Mouse (Mus musculus) cerebellum, adult 2 months (tissue): ENCODE measurements around the gene Ucp2. TPM values are rescaled to one million over a fixed set of nuclear protein-coding genes. Genes with fewer than 3 reads are reported as not detected.
A peak's percentile ranks its signal among the peaks of the same experiment; 100 is the strongest.

ENCODE experiments used
- DNase-seq, 2 experiments: peaks; one replicate each; pipeline ENCODE4 v3.0.0; 2021
- H3K27ac ChIP-seq: fragments of 200-500 bp; 2 replicates; pipeline ENCODE4 v1.5.1; 2012; ENCODE audit warnings: low read length, control low read depth, inconsistent platforms; ENCODE audit not compliant: insufficient read depth
- H3K27me3 ChIP-seq: fragments of 200-500 bp; 2 replicates; pipeline ENCODE4 v1.6.1; 2012; ENCODE audit warnings: inconsistent platforms, mild to moderate bottlenecking, low read length, moderate library complexity; ENCODE audit not compliant: control insufficient read depth, insufficient read depth
- H3K4me1 ChIP-seq: fragments of 200-500 bp; 2 replicates; pipeline ENCODE4 v1.6.1; 2011; ENCODE audit warnings: low read length; ENCODE audit not compliant: control insufficient read depth, insufficient read depth
- H3K4me3 ChIP-seq: fragments of 200-500 bp; replicated peaks from 2 replicates; pipeline ENCODE3; 2011; ENCODE audit warnings: mild to moderate bottlenecking, low read depth, low read length, control low read depth; ENCODE audit not compliant: insufficient read depth
- CTCF ChIP-seq: fragments of 200-500 bp; IDR thresholded peaks from 2 replicates; pipeline ENCODE4 v1.5.1; 2011; ENCODE audit warnings: low read depth, mild to moderate bottlenecking, control low read depth, low read length, moderate library complexity, borderline replicate concordance; ENCODE audit not compliant: insufficient read depth
- POLR2A ChIP-seq: fragments of 200-500 bp; IDR thresholded peaks from 2 replicates; pipeline ENCODE4 v1.6.1; 2011; ENCODE audit warnings: low read length, control low read depth, borderline replicate concordance; ENCODE audit not compliant: insufficient read depth
- WGBS: fragments of 180-500 bp; shearing (Covaris S2); methylation state at CpG from one replicate; pipeline ENCODE4 v1.1.7; 2018; 5-methylcytosine and 5-hydroxymethylcytosine counted together
- polyA plus RNA-seq: library from polyadenylated mRNA; depleted of rRNA; stranded (reverse); fragments of >200 nt; gene quantifications from 2 replicates; pipeline ENCODE4 v1.2.3, GENCODE M21; 2012; rRNA removed

The Ucp2 gene
- polyA plus RNA-seq: 55.1 and 61.1 TPM in 2 replicates

DNA sequence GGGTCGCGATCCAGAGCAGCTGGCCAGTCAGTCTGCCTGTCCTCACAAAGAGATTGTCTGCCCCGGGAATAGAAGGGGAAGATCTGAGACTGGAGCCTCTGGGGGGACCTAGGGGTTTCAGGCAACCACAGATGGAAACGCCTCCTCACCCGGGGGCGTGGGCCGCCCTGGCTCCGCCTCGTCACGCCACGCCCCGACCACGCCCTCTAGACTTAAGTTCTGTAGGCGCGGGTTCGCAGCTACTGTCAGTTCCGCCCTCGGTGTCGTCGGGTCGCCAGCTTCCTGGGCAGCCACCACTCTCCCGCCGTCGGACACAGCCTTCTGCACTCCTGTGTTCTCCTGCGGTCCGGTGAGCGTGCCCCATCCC is at the start of gene Ucp2:
Gene Ucp2 (plus strand): TSS at position 221 of the 367 bp plus-strand sequence.
- peak within 1 kb of the TSS; percentile 55 for H3K4me3 ChIP-seq
- H3K4me1 ChIP-seq: no peaks in the 10 kb centered on the region
- no peak within 1 kb of the TSS for H3K27ac ChIP-seq
- TF ChIP-seq POLR2A (0 out of 2 replicates have a peak, but pooled peaks have one; percentile 14), CTCF (no peak)
- DNase-seq: peak in 1 of 2 experiments; percentile 24
- H3K27me3 ChIP-seq: no peaks in the 10 kb centered on the region
- 2% methylated on average over 27 of the region's 27 CpGs for WGBS

DNA sequence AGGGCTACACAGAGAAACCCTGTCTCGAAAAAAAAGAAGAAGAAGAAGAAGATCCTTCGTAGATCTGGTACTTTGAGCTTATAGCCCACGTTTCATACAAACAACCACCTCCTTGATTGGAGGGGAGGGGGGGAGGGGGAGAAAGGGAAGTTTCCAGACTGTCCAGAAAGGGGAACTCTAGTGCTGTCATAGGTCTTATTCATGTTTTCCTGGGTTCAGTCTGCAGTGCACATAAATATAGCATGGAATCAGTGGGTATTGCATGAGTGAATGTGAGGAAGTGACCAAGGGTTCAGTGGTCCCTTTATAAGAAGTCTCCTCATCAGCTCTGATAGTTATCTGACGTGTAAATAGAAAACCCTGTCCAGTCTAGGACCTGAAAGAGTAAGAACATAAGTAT is 49.4 kb upstream of the Ucp2 start:
- Histone ChIP-seq H3K4me3 (no peak overlapping the region), H3K27ac (no peak overlapping the region), H3K27me3 (no peaks in the 10 kb centered on the region), H3K4me1 (no peaks in the 10 kb centered on the region)
- WGBS: 94% methylated on average over 4 of the region's 4 CpGs
- TF ChIP-seq POLR2A (no peak), CTCF (no peak)
- no peak for DNase-seq

DNA sequence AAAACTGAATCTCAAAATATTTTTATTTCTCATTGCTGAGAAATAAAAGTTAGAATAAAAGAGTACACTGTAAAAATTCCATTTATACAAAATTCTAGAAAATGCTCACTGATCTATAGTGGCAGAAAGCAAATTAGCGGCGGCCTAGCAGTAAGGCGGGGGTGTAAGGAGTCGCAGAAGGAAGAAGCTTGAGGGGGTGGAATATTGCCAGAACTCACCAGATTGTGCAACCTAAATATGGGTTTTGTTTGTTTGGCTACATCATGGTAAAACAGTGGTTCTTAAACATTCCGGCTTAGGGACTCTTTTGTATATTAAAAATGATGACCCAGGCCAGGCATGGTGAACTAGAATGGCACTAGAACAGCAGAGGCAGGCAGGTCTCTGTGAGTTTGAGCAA is 46.9 kb upstream of the Ucp2 start:
- no peak for TF ChIP-seq CTCF
- TF ChIP-seq POLR2A: no peak
- H3K27ac ChIP-seq: no peak overlapping the region
- no peak for DNase-seq
- no peaks in the 10 kb centered on the region for H3K27me3 ChIP-seq
- H3K4me1 ChIP-seq: no peaks in the 10 kb centered on the region
- 93% methylated on average over 5 of the region's 5 CpGs for WGBS
- H3K4me3 ChIP-seq: no peak overlapping the region

DNA sequence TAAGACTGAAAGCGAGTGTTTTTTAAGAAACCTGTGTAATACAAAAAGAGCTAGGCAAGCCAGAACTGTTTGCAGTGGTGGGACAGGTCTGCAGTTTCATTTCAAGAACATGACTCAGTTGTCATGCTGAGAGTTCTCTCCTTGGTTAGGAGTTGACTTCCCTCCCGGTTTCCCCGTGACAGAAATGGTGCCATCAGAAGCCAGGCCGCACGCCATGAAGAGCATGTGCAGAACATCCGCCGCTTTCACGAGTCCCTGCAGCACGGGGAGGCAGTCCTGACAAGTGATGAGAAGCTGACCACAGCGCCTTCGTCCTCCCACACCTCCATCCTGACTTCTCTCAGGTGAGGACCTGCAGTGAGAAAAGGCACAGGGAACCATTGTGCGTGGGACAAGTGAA is 44.6 kb upstream of the Ucp2 start:
- no peak for DNase-seq
- 91% methylated on average over 12 of the region's 12 CpGs for whole genome bisulfite sequencing
- no peak overlapping the region for H3K4me3 ChIP-seq
- no peaks in the 10 kb centered on the region for H3K27me3 ChIP-seq
- H3K27ac ChIP-seq: no peak overlapping the region
- H3K4me1 ChIP-seq: no peaks in the 10 kb centered on the region
- TF ChIP-seq CTCF (no peak), POLR2A (no peak)

DNA sequence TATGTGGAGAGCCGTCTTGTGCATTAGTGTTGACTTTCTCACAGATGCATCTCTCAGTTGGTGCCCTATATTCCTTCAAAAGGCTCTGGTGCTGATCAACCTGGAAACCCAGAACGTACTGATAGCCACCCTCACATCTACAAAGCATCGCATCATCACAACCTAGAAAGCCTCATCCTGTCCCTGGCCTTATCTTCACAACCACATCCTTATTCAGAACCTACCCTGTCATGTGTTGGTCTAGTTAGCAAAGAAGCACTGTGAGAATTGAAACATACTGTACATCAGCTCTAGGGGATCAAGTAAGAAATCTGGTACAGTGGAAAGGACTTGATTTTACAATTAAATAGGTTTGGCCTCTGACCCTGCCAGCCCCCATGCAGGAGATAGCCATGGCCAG is 44.2 kb upstream of the Ucp2 start:
- no peak overlapping the region for H3K27ac ChIP-seq
- no peak for TF ChIP-seq CTCF
- no peak for TF ChIP-seq POLR2A
- no peak for DNase-seq
- H3K4me1 ChIP-seq: no peaks in the 10 kb centered on the region
- no peak overlapping the region for H3K4me3 ChIP-seq
- no peaks in the 10 kb centered on the region for H3K27me3 ChIP-seq
- 95% methylated on average over 3 of the region's 3 CpGs for WGBS

DNA sequence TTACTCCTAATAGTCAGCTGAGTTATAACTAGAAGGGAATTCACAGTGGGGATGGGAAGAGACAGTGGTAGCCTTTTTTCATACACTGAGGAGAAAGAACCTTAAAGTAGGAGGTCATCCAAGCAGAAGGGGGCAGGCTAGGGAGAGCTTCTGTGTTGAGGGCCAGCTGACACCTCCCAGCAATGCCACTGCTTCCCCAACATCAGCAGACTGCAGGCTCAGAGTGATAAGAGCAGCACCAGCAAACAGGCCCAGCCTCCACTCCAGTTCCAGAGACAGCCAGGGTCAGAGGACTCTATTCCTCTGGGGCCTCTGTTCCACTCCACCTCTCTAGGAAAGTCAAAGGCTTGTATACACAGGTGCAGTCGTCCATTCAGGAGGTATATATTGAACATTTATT is 35.0 kb upstream of the Ucp2 start:
- Histone ChIP-seq H3K27ac (no peak overlapping the region), H3K27me3 (no peaks in the 10 kb centered on the region), H3K4me3 (no peak overlapping the region), H3K4me1 (peaks cover 3% of the 10 kb centered on the region; the same call in 1 of the 2 replicates)
- 72% methylated on average over 1 of the region's 1 CpGs for WGBS
- DNase-seq: no peak
- TF ChIP-seq POLR2A: no peak
- TF ChIP-seq CTCF: no peak

DNA sequence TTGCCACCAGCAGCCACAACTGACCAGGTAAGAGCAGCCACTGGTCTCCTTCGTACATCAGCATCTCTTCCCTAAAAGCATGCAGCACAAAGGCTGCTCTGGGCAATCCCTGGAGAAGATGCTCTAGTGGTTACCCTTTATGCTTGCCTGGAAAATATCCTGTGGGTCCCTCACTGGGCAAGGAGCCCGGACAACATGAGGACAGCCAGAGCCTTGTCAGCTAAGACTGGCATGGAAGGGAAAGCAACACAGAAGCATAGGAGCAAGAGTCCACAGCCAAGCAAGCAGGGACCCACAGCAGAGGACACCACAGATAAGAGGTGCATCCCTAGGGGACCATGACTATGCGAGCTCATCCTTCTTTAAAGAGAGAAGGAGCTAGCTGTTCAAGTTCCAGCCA is 33.3 kb upstream of the Ucp2 start:
- no peaks in the 10 kb centered on the region for H3K27me3 ChIP-seq
- no peak overlapping the region for H3K4me3 ChIP-seq
- TF ChIP-seq POLR2A (no peak), CTCF (no peak)
- DNase-seq: no peak
- WGBS: 47% methylated on average over 3 of the region's 3 CpGs
- H3K27ac ChIP-seq: no peak overlapping the region
- peaks cover 3% of the 10 kb centered on the region; the same call in 1 of the 2 replicates for H3K4me1 ChIP-seq

DNA sequence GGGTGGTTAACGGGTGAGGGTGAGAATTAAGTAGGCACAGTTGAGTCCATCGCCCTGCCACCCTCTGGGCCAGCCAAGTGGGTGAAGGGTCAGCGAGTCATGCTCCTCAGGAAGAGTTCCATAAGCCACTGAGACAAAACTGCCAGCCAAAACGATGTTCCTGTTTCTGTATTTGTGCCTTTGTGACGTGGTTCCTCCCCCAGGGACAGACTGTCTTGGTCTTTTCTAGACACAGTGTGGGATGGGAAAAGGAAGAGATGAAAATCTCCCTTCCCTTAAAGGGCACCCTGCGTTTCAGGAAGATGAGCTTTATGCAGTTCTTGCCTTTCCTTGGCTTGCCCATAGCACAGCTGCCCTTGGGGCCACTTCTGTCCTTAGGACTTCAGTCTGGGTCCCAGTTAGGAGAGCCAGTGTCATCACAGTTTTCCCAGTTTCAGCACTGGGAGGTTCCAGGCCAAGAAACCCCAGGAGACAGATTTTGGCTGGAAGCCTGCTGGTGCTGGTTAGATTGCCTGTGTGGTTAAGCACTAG is 31.5 kb upstream of the Ucp2 start:
- no peak for TF ChIP-seq CTCF
- TF ChIP-seq POLR2A: no peak
- Histone ChIP-seq H3K27me3 (no peaks in the 10 kb centered on the region), H3K4me1 (peaks cover 7% of the 10 kb centered on the region), H3K27ac (no peak overlapping the region), H3K4me3 (no peak overlapping the region)
- no peak for DNase-seq
- WGBS: 42% methylated on average over 6 of the region's 6 CpGs
